In genomic region chr19:9956624-9957388, GRCm38 (mm10) we compare ENCODE assay signal across 15 mouse cellular contexts. TPM values are rescaled to one million over a fixed set of nuclear protein-coding genes. Genes with fewer than 3 reads are reported as not detected.
DNase-seq lines count a peak whose midpoint lies in the region; ATAC-seq and TF ChIP-seq lines count a peak whose summit lies in the region.
"Had no signal": no experiment of that assay in that cellular context is flagged by ENCODE, and none has a peak within 500 bp of the region (broad histone marks: within the 10 kb centered on the region; RNA-seq: fewer than 3 reads in every experiment).

No protein-coding gene starts in this region.

- no peaks in the 10 kb centered on the region for H3K36me3 ChIP-seq in embryonic facial prominence, embryonic 10.5 days (replicated peaks)
- H3K36me3 ChIP-seq in liver, postnatal 0 days (replicated peaks; ENCODE audit: insufficient read depth, low read length): no peaks in the 10 kb centered on the region
- H3K36me3 ChIP-seq: limb, embryonic 10.5 days had no signal

- H3K9me3 ChIP-seq in embryonic facial prominence, embryonic 10.5 days: no peaks in the 10 kb centered on the region
- H3K9me3 ChIP-seq in liver, postnatal 0 days (ENCODE audit: low read length): no peaks in the 10 kb centered on the region
- H3K9me3 ChIP-seq: limb, embryonic 10.5 days had no signal

- no peak for ATAC-seq in liver, postnatal 0 days
- ATAC-seq: forebrain, embryonic 16.5 days had no signal

- no peak overlapping the region for H3K4me2 ChIP-seq in liver, postnatal 0 days (ENCODE audit: low read depth, low read length)

- peak overlapping the region; percentile 69; the same call in 1 of the 2 replicates for H3K9ac ChIP-seq in liver, postnatal 0 days (replicated peaks)

- no peak for TF ChIP-seq EP300 in liver, postnatal 0 days (IDR thresholded peaks at IDR 0.05; ENCODE audit: low read depth)

- peak overlapping the region; percentile 98 for H3K27ac ChIP-seq in layer of hippocampus, adult 2 months
- peak overlapping the region; percentile 99 for H3K27ac ChIP-seq in bone marrow macrophage, adult 2 months (ENCODE audit: insufficient read depth, low read depth, low read length)
- 0 out of 2 replicates have a peak overlapping the region, but pooled peaks have one; percentile 37 for H3K27ac ChIP-seq in embryonic facial prominence, embryonic 10.5 days (replicated peaks)
- no peak overlapping the region for H3K27ac ChIP-seq in liver, postnatal 0 days (ENCODE audit: low read depth)
- H3K27ac ChIP-seq: limb, embryonic 10.5 days; stomach, postnatal 0 days had no signal

- TF ChIP-seq CTCF in layer of hippocampus, adult 2 months (conservative IDR thresholded peaks at IDR 0.05): no peak
- TF ChIP-seq CTCF in bone marrow macrophage, adult 2 months (IDR thresholded peaks at IDR 0.05; ENCODE audit: low read depth, low read length): no peak
- TF ChIP-seq CTCF in liver, postnatal 0 days (IDR thresholded peaks at IDR 0.05; ENCODE audit: low read depth): no peak

- peaks cover 54% of the 10 kb centered on the region for H3K4me1 ChIP-seq in bone marrow macrophage, adult 2 months (ENCODE audit: control insufficient read depth, insufficient read depth, low read length)
- H3K4me1 ChIP-seq in embryonic facial prominence, embryonic 10.5 days: peaks cover 14% of the 10 kb centered on the region
- peaks cover 51% of the 10 kb centered on the region for H3K4me1 ChIP-seq in liver, postnatal 0 days (ENCODE audit: insufficient read depth)

- no peak for TF ChIP-seq POLR2A in bone marrow macrophage, adult 2 months (IDR thresholded peaks at IDR 0.05; ENCODE audit: borderline replicate concordance, low read depth, low read length)

- H3K27me3 ChIP-seq in embryonic facial prominence, embryonic 10.5 days (replicated peaks; ENCODE audit: low read depth, poor library complexity, severe bottlenecking): no peaks in the 10 kb centered on the region
- no peaks in the 10 kb centered on the region for H3K27me3 ChIP-seq in liver, postnatal 0 days (ENCODE audit: insufficient read depth, low read length)

- no peak overlapping the region for H3K4me3 ChIP-seq in layer of hippocampus, adult 2 months
- H3K4me3 ChIP-seq in bone marrow macrophage, adult 2 months (ENCODE audit: insufficient read depth, low read length): no peak overlapping the region
- H3K4me3 ChIP-seq in embryonic facial prominence, embryonic 10.5 days: no peak overlapping the region
- H3K4me3 ChIP-seq in liver, postnatal 0 days (ENCODE audit: low read depth, low read length): no peak overlapping the region
- H3K4me3 ChIP-seq: limb, embryonic 10.5 days had no signal

- WGBS in embryonic facial prominence, embryonic 10.5 days: 75% methylated on average over 4 of the region's 4 CpGs
- WGBS in liver, postnatal 0 days (ENCODE audit: insufficient replicate concordance): 74% methylated on average over 4 of the region's 4 CpGs

- DNase-seq in layer of hippocampus, adult 2 months (ENCODE audit: low spot score in 2 of 2): no peak
- no peak for DNase-seq in layer of hippocampus, postnatal 10 days (ENCODE audit: low spot score in 2 of 2)
- DNase-seq in embryonic facial prominence, embryonic 10.5 days (ENCODE audit: low spot score): no peak
- no peak for DNase-seq in liver, postnatal 0 days
- no peak for DNase-seq in adrenal gland, adult (ENCODE audit: inconsistent age in 2 of 2, low spot score in 1 of 2)
- no peak for DNase-seq in adipocyte (ENCODE audit: low spot score)
- DNase-seq: adrenal gland, adult 8-10 months; cerebellum, adult 18-20 months; gastrocnemius, postnatal 10 days; kidney, postnatal 4 days; lung, adult 18-20 months had no signal

RNA-seq across cellular contexts. Expression of gene Fth1, which starts 23.6 kb away (rescaled TPM):
- 1,000 to 10,000 TPM; 3,170 to 3,409 TPM for total RNA-seq in layer of hippocampus, adult 2 months (2021)
- 1,000 to 10,000 TPM; 2,066 to 2,109 TPM for total RNA-seq in layer of hippocampus, postnatal 10 days (2021)
- polyA plus RNA-seq in bone marrow macrophage, adult 2 months (2012; ENCODE audit: insufficient read depth, insufficient read length, missing spikeins): 20,335 and 20,363 TPM in 2 replicates
- polyA plus RNA-seq in embryonic facial prominence, embryonic 10.5 days (2016; fragmentation: Nextera tagmentation; extraction: Ambion mirVana): 1,291 and 1,338 TPM in 2 replicates
- 4,793 and 5,083 TPM in 2 replicates for polyA plus RNA-seq in liver, postnatal 0 days (2015; fragmentation: Nextera tagmentation; extraction: Ambion mirVana)

RNA-seq across cellular contexts. Expression of gene Best1, which starts 44.6 kb away (rescaled TPM):
- total RNA-seq in layer of hippocampus, adult 2 months (2021): 1 to 10 TPM; 1.2 to 1.5 TPM
- total RNA-seq in layer of hippocampus, postnatal 10 days (2021): 1 to 10 TPM; 1.9 to 3.0 TPM
- polyA plus RNA-seq in bone marrow macrophage, adult 2 months (2012; ENCODE audit: insufficient read depth, insufficient read length, missing spikeins): 0.44 and 2.3 TPM in 2 replicates
- polyA plus RNA-seq in embryonic facial prominence, embryonic 10.5 days (2016; fragmentation: Nextera tagmentation; extraction: Ambion mirVana): 1.6 TPM in 2 replicates
- polyA plus RNA-seq in liver, postnatal 0 days (2015; fragmentation: Nextera tagmentation; extraction: Ambion mirVana): 0.08 and 0.13 TPM in 2 replicates

RNA-seq across cellular contexts. Expression of gene Rab3il1, which starts 44.7 kb away (rescaled TPM):
- total RNA-seq in layer of hippocampus, adult 2 months (2021): 10 to 100 TPM in 1 of 2 experiments, 1 to 10 TPM in 1; 9.7 to 10.4 TPM
- 10 to 100 TPM; 13.9 to 14.5 TPM for total RNA-seq in layer of hippocampus, postnatal 10 days (2021)
- 156 and 178 TPM in 2 replicates for polyA plus RNA-seq in bone marrow macrophage, adult 2 months (2012; ENCODE audit: insufficient read depth, insufficient read length, missing spikeins)
- polyA plus RNA-seq in embryonic facial prominence, embryonic 10.5 days (2016; fragmentation: Nextera tagmentation; extraction: Ambion mirVana): 51.7 and 57.4 TPM in 2 replicates
- polyA plus RNA-seq in liver, postnatal 0 days (2015; fragmentation: Nextera tagmentation; extraction: Ambion mirVana): 74.9 and 80.9 TPM in 2 replicates

RNA-seq across cellular contexts. Expression of gene Incenp, which starts 57.5 kb away (rescaled TPM):
- total RNA-seq in layer of hippocampus, adult 2 months (2021): 10 to 100 TPM; 13.9 to 14.0 TPM
- total RNA-seq in layer of hippocampus, postnatal 10 days (2021): 10 to 100 TPM; 16.1 to 25.7 TPM
- 146 and 159 TPM in 2 replicates for polyA plus RNA-seq in bone marrow macrophage, adult 2 months (2012; ENCODE audit: insufficient read depth, insufficient read length, missing spikeins)
- polyA plus RNA-seq in embryonic facial prominence, embryonic 10.5 days (2016; fragmentation: Nextera tagmentation; extraction: Ambion mirVana): 159 and 169 TPM in 2 replicates
- polyA plus RNA-seq in liver, postnatal 0 days (2015; fragmentation: Nextera tagmentation; extraction: Ambion mirVana): 39.9 and 43.4 TPM in 2 replicates
